Mouse (Mus musculus): ENCODE data around the gene Kcnq5.

DNA sequence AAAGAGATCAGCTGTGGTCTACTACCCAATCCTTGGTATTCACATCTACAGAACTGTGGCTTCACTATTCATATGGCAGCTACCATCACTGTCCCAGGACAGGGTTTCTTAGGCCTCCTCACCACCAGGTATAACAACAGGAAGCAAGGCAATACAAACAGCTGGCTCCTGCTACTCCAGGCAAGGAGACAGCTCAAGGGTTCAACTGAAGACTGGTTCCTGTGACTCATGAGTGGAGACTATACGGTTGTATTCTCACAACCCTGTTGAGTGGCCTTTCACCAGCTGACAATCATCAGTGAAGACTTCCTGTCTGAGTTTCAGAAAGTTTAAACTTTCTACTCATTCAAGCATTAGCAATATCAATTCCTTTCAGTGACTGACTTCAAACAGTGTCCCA, 327.7 kb downstream of the Kcnq5 start:
- TF ChIP-seq ZC3H11A (IDR thresholded peaks at IDR 0.05; ENCODE audit: low read depth, low read length) (no peak), JUN (IDR thresholded peaks at IDR 0.05; ENCODE audit: insufficient read depth, low read depth, low read length) (no peak), MAX (IDR thresholded peaks at IDR 0.05; ENCODE audit: low read length) (no peak), POLR2A (IDR thresholded peaks at IDR 0.05; ENCODE audit: low read depth, low read length) (no peak), TCF12 (IDR thresholded peaks at IDR 0.05; ENCODE audit: low read depth, low read length) (no peak), CTCF (conservative IDR thresholded peaks at IDR 0.05 in 1 of 2, IDR thresholded peaks at IDR 0.05 in 1 of 2; ENCODE audit: low read depth in 2 of 2, low read length in 2 of 2) (no peak), TBP (conservative IDR thresholded peaks at IDR 0.05; ENCODE audit: low read depth, low read length) (no peak), USF1 (IDR thresholded peaks at IDR 0.05; ENCODE audit: low read depth, low read length) (no peak), MXI1 (IDR thresholded peaks at IDR 0.05; ENCODE audit: low read depth, low read length) (no peak), IRF4 (IDR thresholded peaks at IDR 0.05; ENCODE audit: low read depth, low read length) (no peak), E2F4 (IDR thresholded peaks at IDR 0.05; ENCODE audit: insufficient replicate concordance, low read depth, low read length) (no peak), NRF1 (IDR thresholded peaks at IDR 0.05; ENCODE audit: low read depth, low read length) (no peak)
